Mouse (Mus musculus) CD4-positive naive resting alpha-beta T cell, adult 76 days (primary cell): ENCODE measurements around the gene Odf3l1. TPM values are rescaled to one million over a fixed set of nuclear protein-coding genes. Genes with fewer than 3 reads are reported as not detected.

ENCODE experiments used
- total RNA-seq: library from RNA; stranded (reverse); gene quantifications from one replicate; pipeline ENCODE4 v1.2.4, GENCODE M21; 2023

The Odf3l1 gene
- not detected for total RNA-seq

DNA sequence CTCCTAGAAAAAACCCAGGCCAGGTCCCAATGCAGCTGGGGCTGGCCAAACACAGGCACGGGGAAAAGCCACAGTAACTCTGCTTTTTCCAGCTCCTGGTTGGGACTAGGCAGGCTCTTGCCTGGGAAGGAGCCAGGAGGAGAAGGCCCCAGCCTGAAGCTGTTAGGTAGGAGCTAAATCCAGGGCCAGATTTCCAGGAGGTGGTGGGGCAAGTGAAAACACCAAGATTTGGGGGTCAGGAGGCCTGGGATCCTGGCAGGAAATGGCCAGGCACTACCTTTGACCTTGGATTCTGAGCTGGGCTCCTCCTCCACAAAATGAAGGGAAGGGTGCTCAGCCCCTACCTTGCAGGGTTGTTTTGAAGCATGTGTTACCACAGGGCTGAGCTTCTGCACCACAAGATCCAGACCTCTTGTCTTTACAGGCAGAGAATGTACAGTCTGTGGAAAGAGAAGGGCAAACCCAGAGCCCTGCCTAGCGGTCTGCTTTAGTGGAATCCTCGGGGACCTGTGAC lies at the start of gene Odf3l1:
Gene Odf3l1 (minus strand): TSS at position 464 of the 514 bp plus-strand sequence.

DNA sequence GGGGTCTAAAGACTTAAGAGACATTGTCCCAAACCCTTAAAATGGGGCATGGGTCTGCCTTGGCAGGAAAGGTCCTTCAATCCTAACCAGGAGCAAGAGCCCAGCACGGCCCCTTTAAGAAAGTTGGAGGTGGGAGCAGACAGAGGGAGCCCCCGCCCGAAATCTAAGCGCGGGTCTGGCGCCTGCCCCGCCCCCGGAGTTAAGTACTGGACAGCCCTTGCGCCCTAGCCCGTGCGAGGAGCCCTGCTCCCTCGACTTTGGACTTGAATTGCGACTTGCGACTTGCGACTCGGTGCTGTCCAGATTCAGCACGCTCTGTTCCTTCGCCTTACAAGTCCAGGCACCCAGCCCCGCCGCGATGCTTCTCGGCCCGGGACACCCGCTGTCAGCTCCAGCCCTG lies 353 bp upstream of the Odf3l1 start, which contains the start of gene Cspg4:
Gene Cspg4 (plus strand): TSS at position 202 of the 400 bp plus-strand sequence.

Other genes starting within 250 kb of the Odf3l1 start
- gene Lingo1, start 68.2 kb downstream of the Odf3l1 start, total RNA-seq = not detected
- gene Cspg4, start 354 bp upstream of the Odf3l1 start, total RNA-seq = not detected
- 13.7 TPM for gene Snx33, start 63.7 kb upstream of the Odf3l1 start, total RNA-seq
- gene Imp3, start 72.8 kb upstream of the Odf3l1 start, total RNA-seq = 87.0 TPM
- 5.9 TPM for gene Snupn, start 86.2 kb upstream of the Odf3l1 start, total RNA-seq
- gene Ptpn9, start 130.2 kb upstream of the Odf3l1 start, total RNA-seq = 14.2 TPM
- 96.6 TPM for gene Sin3a, start 207.4 kb upstream of the Odf3l1 start, total RNA-seq